Mouse (Mus musculus): ENCODE measurements at regions not wholly inside any gene's neighbourhood (a gene's known extent, or its start where the extent isn't known, plus 50 kb on each side); places are given as distances from the start of the nearest gene placed in this dataset.

DNA sequence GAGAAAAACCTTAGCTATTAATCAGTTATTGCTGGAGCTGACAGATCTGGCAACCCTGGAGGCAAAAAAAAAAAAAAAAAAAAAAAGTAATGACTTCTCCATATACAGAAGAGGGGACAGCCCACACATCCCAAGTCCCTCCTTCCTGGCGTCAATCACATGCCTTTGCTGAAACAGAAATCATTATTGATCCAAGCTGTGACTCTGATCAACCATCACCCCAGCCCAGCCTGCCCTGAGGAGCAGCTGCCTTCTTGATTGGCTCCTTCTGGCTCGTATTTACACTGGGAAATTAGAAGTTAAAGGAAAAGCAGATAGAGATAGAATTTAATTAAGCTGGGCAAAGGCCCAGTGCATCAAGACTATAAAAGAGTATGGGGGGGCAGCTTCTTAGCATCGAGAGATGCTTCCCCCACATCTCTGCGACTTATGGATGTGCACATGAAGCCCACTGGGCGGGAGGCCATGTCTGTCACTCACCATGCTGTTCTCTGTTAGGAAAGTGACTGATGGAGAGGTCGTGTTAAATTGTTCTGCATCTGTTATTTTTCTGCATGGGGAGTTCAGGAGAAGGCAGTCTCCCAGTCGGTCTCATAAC lies 90.3 kb downstream of the Pttg1 start:
- H3K36me3 ChIP-seq (ENCODE audit: control insufficient read depth, insufficient read depth, low read length, poor library complexity, severe bottlenecking), result no peaks in the 10 kb centered on the region
- no peaks in the 10 kb centered on the region for H3K27me3 ChIP-seq (ENCODE audit: control insufficient read depth, insufficient read depth, low read length, poor library complexity, severe bottlenecking)
- DNase-seq (ENCODE audit: low read depth, low spot score), result no peak

DNA sequence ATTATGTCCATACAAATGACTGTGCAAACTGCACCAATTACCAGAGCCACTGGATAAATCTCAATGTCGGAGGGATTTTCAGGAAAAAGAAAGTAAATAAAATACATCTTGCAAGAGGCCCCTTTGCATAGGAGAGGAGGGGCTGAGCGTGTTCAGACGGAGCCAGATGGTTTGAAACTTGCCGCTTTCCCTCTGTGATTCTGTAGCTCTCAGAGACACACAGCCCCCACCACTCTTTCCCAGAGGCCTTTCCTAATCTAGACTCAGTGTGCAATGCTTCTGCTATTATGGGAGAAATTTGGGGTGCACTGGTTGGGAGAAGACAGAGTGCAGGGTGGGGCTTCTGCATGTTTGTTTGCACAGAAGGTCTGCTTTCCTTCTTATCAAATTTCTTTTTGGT lies 92.5 kb downstream of the Pttg1 start:
- Histone ChIP-seq H3K36me3 (ENCODE audit: control insufficient read depth, insufficient read depth, low read length, poor library complexity, severe bottlenecking) (no peaks in the 10 kb centered on the region), H3K27me3 (ENCODE audit: control insufficient read depth, insufficient read depth, low read length, poor library complexity, severe bottlenecking) (no peaks in the 10 kb centered on the region)
- no peak for DNase-seq (ENCODE audit: low read depth, low spot score)

DNA sequence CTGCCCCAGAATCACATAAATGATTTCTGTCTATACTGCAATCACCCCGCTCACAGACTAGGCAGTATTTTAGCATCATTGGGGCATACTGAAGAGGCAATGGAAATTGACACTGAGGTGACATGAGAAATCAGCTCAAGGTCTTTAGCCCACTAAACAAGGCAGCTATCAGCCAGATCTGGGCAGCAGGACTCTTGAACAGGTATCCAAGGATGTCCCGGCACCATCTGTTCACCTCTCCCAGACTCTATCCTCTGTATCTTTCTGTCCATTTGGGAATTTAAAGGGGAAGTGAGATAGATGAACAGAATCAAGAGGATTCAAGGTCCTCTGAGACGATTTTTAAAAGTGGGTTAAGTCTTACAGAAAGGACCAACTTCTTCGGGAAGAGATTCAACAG lies 112.1 kb downstream of the Pttg1 start:
- DNase-seq (ENCODE audit: low read depth, low spot score), result no peak
- Histone ChIP-seq H3K27me3 (ENCODE audit: control insufficient read depth, insufficient read depth, low read length, poor library complexity, severe bottlenecking) (no peaks in the 10 kb centered on the region), H3K36me3 (ENCODE audit: control insufficient read depth, insufficient read depth, low read length, poor library complexity, severe bottlenecking) (no peaks in the 10 kb centered on the region)
